Mouse (Mus musculus) embryonic fibroblast, embryonic 13.5 days (primary cell): ENCODE results near the gene Rsrc2.

Experiments
- CTCF ChIP-seq: IDR thresholded peaks from 2 replicates; pipeline ENCODE4 v1.5.1; 2011; ENCODE audit warnings: mild to moderate bottlenecking, control low read depth, low read length, moderate library complexity, borderline replicate concordance; ENCODE audit not compliant: insufficient read depth
- POLR2A ChIP-seq: IDR thresholded peaks from 2 replicates; pipeline ENCODE4 v1.6.1; 2011; ENCODE audit warnings: low read depth, mild to moderate bottlenecking, control low read depth, low read length, moderate library complexity

GRCm38 (mm10) chr5:123696961-123697360 is 52.3 kb downstream of the Rsrc2 start:
- TF ChIP-seq POLR2A: no peak
- no peak for TF ChIP-seq CTCF
